Mouse (Mus musculus) liver, adult 2 months (tissue): ENCODE data around the gene Gltpd2.

Experiments
- CTCF ChIP-seq: fragments of 200-500 bp; IDR thresholded peaks from 2 replicates; pipeline ENCODE4 v1.5.1; 2011; ENCODE audit warnings: low read depth, low read length, control low read depth
- POLR2A ChIP-seq: fragments of 200-500 bp; IDR thresholded peaks from 2 replicates; pipeline ENCODE4 v1.6.1; 2011; ENCODE audit warnings: low read length, control low read depth; ENCODE audit not compliant: insufficient read depth; ENCODE audit errors: extremely low read depth

- TF ChIP-seq CTCF (no peak), POLR2A (no peak)
Observed at GRCm38 (mm10) chr11:70524782-70525181, 5.8 kb downstream of the Gltpd2 start.
